Mouse (Mus musculus) heart, postnatal 0 days (tissue): ENCODE data around the gene Plxna2.

ENCODE experiments used
- CTCF ChIP-seq: IDR thresholded peaks from 2 replicates; pipeline ENCODE4 v1.5.1; 2016; ENCODE audit warnings: antibody characterized with exemption, control low read depth, low read depth
- EP300 ChIP-seq: IDR thresholded peaks from 2 replicates; pipeline ENCODE4 v1.6.1; 2016; ENCODE audit warnings: antibody characterized with exemption, low read depth

DNA sequence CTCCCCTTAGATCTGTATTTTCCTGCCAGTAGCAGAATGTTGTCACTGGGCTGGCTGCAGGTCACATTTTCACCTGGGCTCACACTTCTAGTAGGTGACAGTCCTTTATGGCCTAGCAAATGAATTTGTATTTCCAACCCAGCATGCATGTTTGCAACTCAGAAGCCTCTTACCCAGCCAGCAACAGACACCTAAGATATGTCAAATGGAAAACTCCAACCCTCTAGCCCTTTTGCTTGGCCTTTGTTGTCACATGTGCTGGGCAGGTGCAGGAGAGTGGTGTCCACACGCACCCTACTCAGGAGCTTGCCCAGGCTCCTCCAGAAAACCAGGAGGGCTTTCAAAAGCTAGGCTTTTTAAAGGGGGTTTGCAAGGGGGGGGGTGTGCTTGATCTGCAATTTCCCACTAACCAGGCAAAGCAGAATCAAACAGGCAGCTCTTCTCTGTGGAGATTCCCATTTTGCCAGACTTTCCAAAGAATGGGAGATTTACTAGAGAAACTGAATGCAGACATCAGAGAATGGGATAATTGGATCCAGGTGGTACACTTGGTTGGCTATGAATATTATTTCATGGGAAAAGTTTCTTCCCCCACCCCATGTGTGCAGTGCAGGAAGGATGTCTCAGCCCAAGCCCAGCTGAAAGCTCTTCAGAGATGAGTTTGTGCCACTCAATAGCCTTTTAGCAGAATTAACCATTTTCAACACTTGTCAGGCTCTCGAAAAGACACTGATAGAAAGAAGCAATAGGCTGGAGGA, 127.3 kb downstream of the Plxna2 start:
- no peak for TF ChIP-seq CTCF
- TF ChIP-seq EP300, result no peak
